Mouse (Mus musculus): ENCODE data around the gene Lrrc20. TPM values are rescaled to one million over a fixed set of nuclear protein-coding genes. Genes with fewer than 3 reads are reported as not detected.

The Lrrc20 gene
- total RNA-seq, 1 experiment from 2014 or later, result 3.7 TPM

- peak; percentile 70 to 87 for ATAC-seq (replicated peaks in 1 of 2; ENCODE audit: insufficient read depth in 1 of 2, low FRiP score in 2 of 2, low TSS enrichment in 1 of 2, low read depth in 1 of 2, poor library complexity in 2 of 2, severe bottlenecking in 2 of 2)
These were observed 60.8 kb downstream of the Lrrc20 start for GRCm38 (mm10) chr10:61536130-61537035.

- ATAC-seq (replicated peaks in 1 of 2; ENCODE audit: insufficient read depth in 1 of 2, low FRiP score in 2 of 2, low TSS enrichment in 1 of 2, low read depth in 1 of 2, poor library complexity in 2 of 2, severe bottlenecking in 2 of 2), result no peak
These were observed 61.4 kb downstream of the Lrrc20 start for GRCm38 (mm10) chr10:61537036-61537380.

GRCm38 (mm10) chr10:61538446-61538845 lies 62.8 kb downstream of the Lrrc20 start:
- no peak for ATAC-seq (replicated peaks in 1 of 2; ENCODE audit: insufficient read depth in 1 of 2, low FRiP score in 2 of 2, low TSS enrichment in 1 of 2, low read depth in 1 of 2, poor library complexity in 2 of 2, severe bottlenecking in 2 of 2)

DNA sequence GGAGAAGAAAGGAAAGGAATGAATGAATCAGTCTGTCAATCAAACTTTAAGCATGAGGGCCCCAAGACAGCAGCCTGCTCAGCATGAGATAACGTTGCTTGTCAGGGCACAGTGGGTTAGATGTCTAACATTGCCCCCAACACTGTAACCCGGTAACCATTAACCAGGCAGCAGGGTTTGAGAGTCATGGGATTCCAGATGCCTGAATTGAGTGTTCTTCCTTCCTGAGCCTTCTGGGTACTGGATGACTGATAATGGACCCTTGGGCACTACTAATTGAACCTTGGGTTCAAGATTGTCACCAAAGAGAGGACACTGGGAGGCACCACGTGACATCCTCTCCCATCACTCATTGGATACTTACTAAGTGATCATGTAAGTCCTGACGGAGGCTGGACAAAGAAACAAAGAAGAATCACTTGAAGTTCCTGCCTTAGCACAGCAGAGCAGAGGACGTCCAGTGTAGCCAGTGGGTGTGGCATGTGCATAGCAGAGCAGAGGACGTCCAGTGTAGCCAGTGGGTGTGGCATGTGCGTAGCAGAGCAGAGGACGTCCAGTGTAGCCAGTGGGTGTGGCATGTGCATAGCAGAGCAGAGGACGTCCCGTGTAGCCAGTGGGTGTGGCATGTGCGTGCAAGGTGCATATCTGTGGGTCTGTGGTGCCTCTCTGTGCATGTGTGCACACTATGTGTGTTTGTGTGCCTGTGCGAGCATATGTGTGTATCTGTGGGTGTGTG lies 68.7 kb downstream of the Lrrc20 start:
- ATAC-seq (replicated peaks in 1 of 2; ENCODE audit: insufficient read depth in 1 of 2, low FRiP score in 2 of 2, low TSS enrichment in 1 of 2, low read depth in 1 of 2, poor library complexity in 2 of 2, severe bottlenecking in 2 of 2), result peak in 1 of 2 experiments; percentile 49; a peak in 1 of 4 replicates

DNA sequence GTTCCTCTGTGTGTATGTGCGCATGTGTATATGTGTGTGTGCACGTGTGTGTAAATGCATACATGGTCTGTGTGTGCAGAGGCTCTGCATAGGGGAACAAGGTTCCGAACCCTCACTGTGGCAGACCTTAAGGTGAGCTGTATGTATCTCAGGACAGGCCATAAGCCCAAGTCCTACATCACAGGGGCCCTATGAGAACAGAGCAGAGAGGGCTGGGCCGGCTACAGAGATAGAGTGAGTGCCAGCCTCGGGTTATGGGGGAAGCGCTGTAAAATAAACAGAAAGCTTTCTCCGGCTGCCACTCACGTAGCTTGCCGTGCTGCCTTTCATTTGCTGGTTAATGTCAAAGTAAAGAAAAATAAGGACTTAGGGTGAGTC lies 69.3 kb downstream of the Lrrc20 start:
- no peak for ATAC-seq (replicated peaks in 1 of 2; ENCODE audit: insufficient read depth in 1 of 2, low FRiP score in 2 of 2, low TSS enrichment in 1 of 2, low read depth in 1 of 2, poor library complexity in 2 of 2, severe bottlenecking in 2 of 2)

GRCm38 (mm10) chr10:61550106-61550505 lies 74.5 kb downstream of the Lrrc20 start:
- ATAC-seq (replicated peaks in 1 of 2; ENCODE audit: insufficient read depth in 1 of 2, low FRiP score in 2 of 2, low TSS enrichment in 1 of 2, low read depth in 1 of 2, poor library complexity in 2 of 2, severe bottlenecking in 2 of 2), result no peak

- ATAC-seq (replicated peaks in 1 of 2; ENCODE audit: insufficient read depth in 1 of 2, low FRiP score in 2 of 2, low TSS enrichment in 1 of 2, low read depth in 1 of 2, poor library complexity in 2 of 2, severe bottlenecking in 2 of 2), result no peak
These were observed 79.6 kb downstream of the Lrrc20 start for GRCm38 (mm10) chr10:61555155-61555554.

DNA sequence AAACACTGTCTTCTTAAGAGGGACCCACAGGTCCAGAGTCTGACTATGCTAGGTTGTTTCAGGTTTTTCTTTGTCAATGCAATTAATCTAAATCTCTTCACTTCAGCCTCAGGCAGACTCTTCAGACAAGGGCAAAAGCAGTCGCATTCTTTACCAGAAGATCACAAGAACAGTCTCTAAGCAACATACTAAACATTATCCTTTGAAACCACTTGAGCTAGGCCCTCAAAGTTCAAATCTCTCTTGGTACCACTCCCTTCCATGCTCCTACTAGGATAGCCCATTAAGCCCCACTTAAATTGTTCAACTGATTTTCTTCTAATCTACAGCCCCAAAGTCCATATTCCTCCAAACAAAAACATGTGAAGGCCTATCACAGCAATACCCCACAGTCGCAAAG lies 83.0 kb downstream of the Lrrc20 start:
- no peak for ATAC-seq (replicated peaks in 1 of 2; ENCODE audit: insufficient read depth in 1 of 2, low FRiP score in 2 of 2, low TSS enrichment in 1 of 2, low read depth in 1 of 2, poor library complexity in 2 of 2, severe bottlenecking in 2 of 2)

DNA sequence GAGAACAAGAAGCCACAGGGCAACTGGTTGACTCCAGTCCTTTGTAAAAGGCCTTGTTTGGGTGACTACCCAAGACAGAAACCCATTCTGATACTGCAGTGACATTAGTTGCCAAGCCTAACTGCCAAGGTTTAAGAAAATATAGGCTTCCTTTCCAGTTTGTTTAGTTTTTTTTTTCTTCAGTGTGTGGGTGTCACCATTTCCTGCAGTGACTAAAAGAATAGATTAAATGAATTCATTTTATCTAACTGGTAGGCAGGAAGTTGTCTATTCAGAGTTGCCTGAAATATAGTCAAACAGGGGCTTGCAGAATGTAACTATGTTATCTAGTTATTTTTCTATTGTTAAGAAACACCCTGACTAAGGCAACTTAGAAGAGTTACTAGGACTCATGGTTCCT lies 83.9 kb downstream of the Lrrc20 start:
- no peak for ATAC-seq (replicated peaks in 1 of 2; ENCODE audit: insufficient read depth in 1 of 2, low FRiP score in 2 of 2, low TSS enrichment in 1 of 2, low read depth in 1 of 2, poor library complexity in 2 of 2, severe bottlenecking in 2 of 2)

DNA sequence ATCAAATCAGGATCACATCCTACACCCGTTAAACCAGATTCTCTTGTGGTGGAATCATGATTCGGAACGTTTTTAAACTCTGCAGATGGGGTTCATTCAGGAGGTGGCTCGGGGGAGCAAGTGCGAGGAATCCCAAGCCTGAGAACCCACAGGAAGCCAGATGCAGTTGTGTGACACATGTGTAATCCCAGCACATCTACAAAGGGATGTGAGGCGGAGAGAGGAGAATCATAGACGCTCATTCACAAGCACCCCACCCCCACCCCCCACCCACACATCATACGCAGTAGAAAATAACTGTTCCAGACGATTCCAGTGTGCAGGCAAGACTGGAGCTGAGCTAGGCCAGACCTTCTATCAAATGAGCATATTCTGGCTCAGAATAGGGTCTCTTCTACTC lies 87.9 kb downstream of the Lrrc20 start:
- ATAC-seq (replicated peaks in 1 of 2; ENCODE audit: insufficient read depth in 1 of 2, low FRiP score in 2 of 2, low TSS enrichment in 1 of 2, low read depth in 1 of 2, poor library complexity in 2 of 2, severe bottlenecking in 2 of 2), result no peak

DNA sequence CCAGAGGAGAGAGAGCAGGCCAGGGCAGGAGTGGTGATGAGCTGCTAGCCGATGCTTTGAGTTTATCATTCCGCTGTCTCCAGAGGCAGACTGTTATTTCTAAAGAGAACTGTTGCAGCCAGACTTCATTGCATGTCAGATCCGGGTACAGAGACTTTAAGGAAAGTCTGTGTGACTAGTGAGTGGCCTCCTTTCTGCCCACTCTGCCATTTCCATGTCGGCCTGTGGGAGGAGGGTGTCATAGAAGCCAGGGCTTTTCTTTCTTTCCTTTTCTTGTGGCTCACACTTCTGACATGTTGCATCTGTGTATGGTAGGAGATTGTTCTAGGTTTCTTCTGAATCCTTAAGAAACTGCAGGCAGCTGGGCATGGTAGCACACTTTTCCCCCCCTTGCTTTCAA lies 88.8 kb downstream of the Lrrc20 start:
- no peak for ATAC-seq (replicated peaks in 1 of 2; ENCODE audit: insufficient read depth in 1 of 2, low FRiP score in 2 of 2, low TSS enrichment in 1 of 2, low read depth in 1 of 2, poor library complexity in 2 of 2, severe bottlenecking in 2 of 2)

DNA sequence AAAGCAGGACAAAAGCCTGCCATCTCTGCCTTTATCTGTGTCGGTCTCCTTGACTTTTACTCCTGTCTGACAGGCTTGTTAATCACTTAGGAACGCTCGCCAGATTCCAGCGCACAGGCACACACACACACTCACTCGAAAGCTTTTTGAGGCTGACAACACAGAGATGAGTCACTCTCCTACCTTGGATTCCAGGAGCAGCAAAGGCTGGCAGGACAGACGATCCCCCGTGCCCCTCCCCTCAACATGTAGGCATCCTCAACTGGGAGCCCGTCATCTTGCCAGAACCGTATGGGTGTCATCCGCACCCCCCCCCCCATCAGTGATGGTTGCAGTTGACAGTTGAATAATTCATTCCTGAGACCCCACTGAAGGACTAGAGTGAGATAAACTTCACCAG lies 94.6 kb downstream of the Lrrc20 start:
- ATAC-seq (replicated peaks in 1 of 2; ENCODE audit: insufficient read depth in 1 of 2, low FRiP score in 2 of 2, low TSS enrichment in 1 of 2, low read depth in 1 of 2, poor library complexity in 2 of 2, severe bottlenecking in 2 of 2), result no peak

DNA sequence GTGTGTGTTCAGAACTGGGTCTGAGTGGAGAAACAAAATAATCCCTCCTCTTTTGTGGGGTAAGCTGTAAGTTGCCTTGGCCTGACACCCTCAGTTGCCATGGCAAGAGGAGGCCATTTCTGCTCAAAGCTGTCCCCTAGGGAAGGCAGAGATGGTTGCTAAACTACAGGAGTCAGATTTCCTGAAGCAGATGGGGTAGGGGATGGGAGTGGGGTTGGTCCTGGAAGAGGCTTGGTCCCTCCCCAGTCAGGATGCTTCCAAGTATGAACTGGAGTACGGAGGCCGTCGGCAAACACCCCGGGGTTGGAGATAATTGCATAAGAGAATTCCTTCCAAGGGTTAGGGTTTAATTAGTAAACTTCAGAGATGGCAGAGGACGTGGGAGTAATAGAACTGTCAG lies 96.5 kb downstream of the Lrrc20 start:
- ATAC-seq (replicated peaks in 1 of 2; ENCODE audit: insufficient read depth in 1 of 2, low FRiP score in 2 of 2, low TSS enrichment in 1 of 2, low read depth in 1 of 2, poor library complexity in 2 of 2, severe bottlenecking in 2 of 2), result no peak

DNA sequence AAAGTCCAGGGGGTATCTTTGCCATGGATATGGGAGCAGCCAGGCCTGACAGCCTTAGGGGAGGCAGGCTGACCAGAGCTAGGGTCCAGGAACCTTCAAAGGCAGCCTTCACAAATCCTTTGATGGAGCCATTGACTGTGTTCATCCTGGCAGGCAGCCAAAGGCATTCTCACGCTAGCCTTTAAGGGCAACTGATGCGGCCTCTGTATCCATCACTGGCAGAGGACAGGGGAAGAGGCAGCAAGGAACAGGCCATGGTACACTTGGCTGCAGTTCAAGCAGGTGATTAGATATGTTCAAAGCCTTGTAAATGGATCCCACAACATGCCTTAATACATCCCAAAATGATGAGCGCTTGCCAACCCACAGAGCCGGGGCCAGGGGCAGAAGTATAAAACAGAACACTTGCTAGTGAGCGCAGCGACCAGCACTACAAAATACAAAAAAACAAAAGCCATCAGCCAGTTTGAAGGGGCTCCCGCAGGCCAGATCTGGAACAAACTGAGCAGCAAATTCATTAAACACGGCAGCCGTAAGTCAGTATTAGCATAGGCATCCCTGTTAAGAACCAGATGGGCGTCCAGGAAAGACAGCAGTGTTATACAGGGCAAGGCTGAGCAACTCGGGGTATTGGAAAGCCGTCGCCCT lies 100.6 kb downstream of the Lrrc20 start:
- ATAC-seq (replicated peaks in 1 of 2; ENCODE audit: insufficient read depth in 1 of 2, low FRiP score in 2 of 2, low TSS enrichment in 1 of 2, low read depth in 1 of 2, poor library complexity in 2 of 2, severe bottlenecking in 2 of 2), result no peak

GRCm38 (mm10) chr10:61587241-61587849 lies 111.7 kb downstream of the Lrrc20 start:
- no peak for ATAC-seq (replicated peaks in 1 of 2; ENCODE audit: insufficient read depth in 1 of 2, low FRiP score in 2 of 2, low TSS enrichment in 1 of 2, low read depth in 1 of 2, poor library complexity in 2 of 2, severe bottlenecking in 2 of 2)

- no peak for ATAC-seq (replicated peaks in 1 of 2; ENCODE audit: insufficient read depth in 1 of 2, low FRiP score in 2 of 2, low TSS enrichment in 1 of 2, low read depth in 1 of 2, poor library complexity in 2 of 2, severe bottlenecking in 2 of 2)
These were observed 122.4 kb downstream of the Lrrc20 start for GRCm38 (mm10) chr10:61597991-61598390.

- no peak for ATAC-seq (replicated peaks in 1 of 2; ENCODE audit: insufficient read depth in 1 of 2, low FRiP score in 2 of 2, low TSS enrichment in 1 of 2, low read depth in 1 of 2, poor library complexity in 2 of 2, severe bottlenecking in 2 of 2)
These were observed 124.0 kb downstream of the Lrrc20 start for GRCm38 (mm10) chr10:61599556-61600114.

Measured in hematopoietic stem cell, adult 5-6 weeks (primary cell).